Mouse (Mus musculus): ENCODE results near the gene Map2k6. TPM values are rescaled to one million over a fixed set of nuclear protein-coding genes. Genes with fewer than 3 reads are reported as not detected.
A peak's percentile ranks its signal among the peaks of the same experiment; 100 is the strongest.

Map2k6 gene
- polyA plus RNA-seq, 1 experiment from 2014 or later = 52.9 TPM

DNA sequence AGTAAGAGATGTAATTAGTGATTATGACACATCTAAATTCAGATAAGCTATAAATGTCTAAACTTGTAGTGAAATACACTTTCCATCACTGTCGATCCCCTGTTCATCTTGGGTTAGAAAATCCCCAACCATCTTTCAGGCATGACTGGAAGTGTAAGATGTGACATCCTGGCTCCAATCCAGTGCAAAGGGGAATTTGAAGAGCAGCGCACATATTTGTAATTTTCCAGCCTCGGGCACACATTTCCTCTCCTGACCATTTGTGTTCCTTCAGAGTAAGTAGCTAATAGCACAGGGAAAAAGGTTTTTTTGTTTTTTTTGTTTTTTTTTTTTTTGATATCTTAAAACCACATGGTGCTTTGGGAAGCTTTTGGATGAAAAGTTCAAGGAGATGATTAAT is 146.5 kb downstream of the Map2k6 start:
- Histone ChIP-seq H3K4me2 (replicated peaks) (no peak overlapping the region), H3K9ac (replicated peaks) (no peak overlapping the region), H3K36me3 (no peaks in the 10 kb centered on the region), H3K9me3 (no peaks in the 10 kb centered on the region), H3K4me1 (no peaks in the 10 kb centered on the region), H3K4me3 (no peak overlapping the region), H3K27ac (replicated peaks) (no peak overlapping the region), H3K27me3 (no peaks in the 10 kb centered on the region)
- 82% methylated on average over 3 of the region's 3 CpGs for WGBS
- ATAC-seq (replicated peaks) = no peak

GRCm38 (mm10) chr11:110551471-110551967 is 152.6 kb downstream of the Map2k6 start:
- no peak overlapping the region for H3K27ac ChIP-seq (replicated peaks)
- H3K9ac ChIP-seq (replicated peaks) = no peak overlapping the region
- H3K27me3 ChIP-seq = no peaks in the 10 kb centered on the region
- no peaks in the 10 kb centered on the region for H3K36me3 ChIP-seq
- no peaks in the 10 kb centered on the region for H3K9me3 ChIP-seq
- H3K4me1 ChIP-seq = no peaks in the 10 kb centered on the region
- ATAC-seq (replicated peaks) = no peak
- H3K4me3 ChIP-seq = no peak overlapping the region
- WGBS = 86% methylated on average over 12 of the region's 12 CpGs
- no peak overlapping the region for H3K4me2 ChIP-seq (replicated peaks)

- no peak overlapping the region for H3K9ac ChIP-seq (replicated peaks)
- H3K27me3 ChIP-seq = no peaks in the 10 kb centered on the region
- H3K4me1 ChIP-seq = no peaks in the 10 kb centered on the region
- no peak overlapping the region for H3K27ac ChIP-seq (replicated peaks)
- H3K36me3 ChIP-seq = no peaks in the 10 kb centered on the region
- no peaks in the 10 kb centered on the region for H3K9me3 ChIP-seq
- no peak overlapping the region for H3K4me3 ChIP-seq
- 86% methylated on average over 12 of the region's 12 CpGs for WGBS
- no peak overlapping the region for H3K4me2 ChIP-seq (replicated peaks)
- no peak for ATAC-seq (replicated peaks)
Observed at GRCm38 (mm10) chr11:110562320-110563081, 163.6 kb downstream of the Map2k6 start.

GRCm38 (mm10) chr11:110563272-110563671 is 164.3 kb downstream of the Map2k6 start:
- Histone ChIP-seq H3K9ac (replicated peaks) (no peak overlapping the region), H3K4me2 (replicated peaks) (no peak overlapping the region), H3K36me3 (no peaks in the 10 kb centered on the region), H3K9me3 (no peaks in the 10 kb centered on the region), H3K4me3 (no peak overlapping the region), H3K27me3 (no peaks in the 10 kb centered on the region), H3K27ac (replicated peaks) (no peak overlapping the region), H3K4me1 (no peaks in the 10 kb centered on the region)
- 73% methylated on average over 12 of the region's 12 CpGs for whole genome bisulfite sequencing
- ATAC-seq (replicated peaks) = no peak

DNA sequence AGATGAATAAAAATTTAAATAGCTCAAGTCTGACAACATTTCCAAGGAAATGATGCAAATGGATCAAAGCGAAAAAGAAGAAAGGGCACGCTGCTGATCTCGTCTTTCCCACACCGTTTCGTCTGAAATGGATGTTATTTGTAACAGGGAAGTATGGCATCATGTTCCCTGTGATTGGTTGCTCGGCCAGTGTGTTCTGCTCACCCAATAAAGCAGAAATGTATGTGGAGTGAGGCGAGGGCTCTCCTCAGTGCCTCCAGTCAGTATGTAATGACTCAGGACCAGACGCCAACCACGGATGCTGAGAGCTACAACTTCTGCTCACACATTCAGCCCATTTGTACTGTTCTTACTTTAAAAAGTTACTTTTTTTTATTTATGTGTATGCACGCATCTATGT is 164.9 kb downstream of the Map2k6 start:
- no peak overlapping the region for H3K4me3 ChIP-seq
- H3K27ac ChIP-seq (replicated peaks) = no peak overlapping the region
- no peak overlapping the region for H3K9ac ChIP-seq (replicated peaks)
- whole genome bisulfite sequencing = 80% methylated on average over 10 of the region's 10 CpGs
- no peak for ATAC-seq (replicated peaks)
- no peaks in the 10 kb centered on the region for H3K36me3 ChIP-seq
- H3K4me1 ChIP-seq = no peaks in the 10 kb centered on the region
- no peak overlapping the region for H3K4me2 ChIP-seq (replicated peaks)
- H3K9me3 ChIP-seq = no peaks in the 10 kb centered on the region
- H3K27me3 ChIP-seq = no peaks in the 10 kb centered on the region

GRCm38 (mm10) chr11:110566307-110566706 is 167.4 kb downstream of the Map2k6 start:
- Histone ChIP-seq H3K4me2 (replicated peaks) (no peak overlapping the region), H3K4me1 (no peaks in the 10 kb centered on the region), H3K9ac (replicated peaks) (no peak overlapping the region), H3K36me3 (no peaks in the 10 kb centered on the region), H3K27ac (replicated peaks) (no peak overlapping the region), H3K27me3 (no peaks in the 10 kb centered on the region), H3K4me3 (no peak overlapping the region), H3K9me3 (no peaks in the 10 kb centered on the region)
- ATAC-seq (replicated peaks) = no peak
- WGBS = 87% methylated on average over 7 of the region's 7 CpGs

- peak; percentile 57 for ATAC-seq (replicated peaks)
- Histone ChIP-seq H3K27me3 (no peaks in the 10 kb centered on the region), H3K4me1 (no peaks in the 10 kb centered on the region), H3K36me3 (no peaks in the 10 kb centered on the region), H3K4me3 (no peak overlapping the region), H3K27ac (replicated peaks) (no peak overlapping the region), H3K4me2 (replicated peaks) (no peak overlapping the region), H3K9ac (replicated peaks) (no peak overlapping the region), H3K9me3 (no peaks in the 10 kb centered on the region)
- 59% methylated on average over 10 of the region's 10 CpGs for WGBS
Observed at GRCm38 (mm10) chr11:110572548-110572947, 173.6 kb downstream of the Map2k6 start.

Other genes with a start within 250 kb of the Map2k6 start
- gene Abca9, start 230.9 kb upstream of the Map2k6 start, polyA plus RNA-seq (2015; fragmentation: Nextera tagmentation; extraction: Ambion mirVana) = 2.2 TPM in 2 replicates
- 0.24 and 0.36 TPM in 2 replicates for gene Abca6, start 147.3 kb upstream of the Map2k6 start, polyA plus RNA-seq (2015; fragmentation: Nextera tagmentation; extraction: Ambion mirVana)
- gene Abca5, start 61.4 kb upstream of the Map2k6 start, polyA plus RNA-seq (2015; fragmentation: Nextera tagmentation; extraction: Ambion mirVana) = 5.9 and 7.4 TPM in 2 replicates